In genomic region chr14:109760892-109761291, GRCm38 (mm10) we compare ENCODE assay signal across 24 mouse cellular contexts.
DNase-seq lines count a peak whose midpoint lies in the region; ATAC-seq lines count a peak whose summit lies in the region.
"Had no signal": no experiment of that assay in that cellular context is flagged by ENCODE, and none has a peak within 500 bp of the region (broad histone marks: within the 10 kb centered on the region; RNA-seq: fewer than 3 reads in every experiment).

No protein-coding gene starts in this region.

- no peak overlapping the region for H3K9ac ChIP-seq in embryonic facial prominence, embryonic 14.5 days (ENCODE audit: low read depth, low read length)
- no peak overlapping the region for H3K9ac ChIP-seq in neural tube, embryonic 11.5 days (ENCODE audit: low read length)
- H3K9ac ChIP-seq: embryonic facial prominence, embryonic 12.5 days had no signal

- H3K4me1 ChIP-seq in embryonic facial prominence, embryonic 14.5 days (ENCODE audit: control insufficient read depth, insufficient read depth, low read length), result no peaks in the 10 kb centered on the region
- no peaks in the 10 kb centered on the region for H3K4me1 ChIP-seq in embryonic facial prominence, embryonic 10.5 days
- H3K4me1 ChIP-seq in neural tube, embryonic 11.5 days (ENCODE audit: control insufficient read depth, insufficient read depth, low read length), result no peaks in the 10 kb centered on the region
- H3K4me1 ChIP-seq: embryonic facial prominence, embryonic 12.5 days; heart, embryonic 10.5 days had no signal

- WGBS in embryonic facial prominence, embryonic 14.5 days, result 89% methylated on average over 1 of the region's 1 CpGs
- WGBS in embryonic facial prominence, embryonic 10.5 days, result 93% methylated on average over 1 of the region's 1 CpGs
- WGBS in neural tube, embryonic 11.5 days, result 58% methylated on average over 1 of the region's 1 CpGs

- H3K27ac ChIP-seq in embryonic facial prominence, embryonic 14.5 days (replicated peaks; ENCODE audit: low read depth, low read length), result no peak overlapping the region
- no peak overlapping the region for H3K27ac ChIP-seq in embryonic facial prominence, embryonic 10.5 days (replicated peaks)
- H3K27ac ChIP-seq in neural tube, embryonic 11.5 days (ENCODE audit: low read depth, low read length), result no peak overlapping the region
- H3K27ac ChIP-seq: embryonic facial prominence, embryonic 12.5 days; gastrocnemius, adult 2 months; heart, embryonic 10.5 days had no signal

- DNase-seq in embryonic facial prominence, embryonic 14.5 days (ENCODE audit: low spot score), result peak; percentile 1
- no peak for DNase-seq in embryonic facial prominence, embryonic 10.5 days (ENCODE audit: low spot score)
- peak; percentile 16 for DNase-seq in heart, adult 11 months
- no peak for DNase-seq in heart, postnatal 14 days
- DNase-seq in neural tube, embryonic 11.5 days (ENCODE audit: low spot score), result no peak
- DNase-seq in neural tube, embryonic 10.5 days (ENCODE audit: extremely low spot score, low spot score), result no peak
- DNase-seq in gastrocnemius, adult 8-10 months (ENCODE audit: low spot score in 2 of 2), result no peak
- DNase-seq: adrenal gland, adult 8-10 months; adrenal gland, postnatal 36 days; B cell, adult 2 months; cerebellum, adult 11 months; cerebellum, adult 8-10 months; cerebellum, postnatal 14 days; embryo, embryonic 11 days; gastrocnemius, adult 2 months; gastrocnemius, postnatal 36 days; heart, adult 18-20 months; heart, postnatal 10 days; kidney, adult 11 months had no signal

- no peak overlapping the region for H3K4me3 ChIP-seq in embryonic facial prominence, embryonic 14.5 days (ENCODE audit: low read depth, low read length)
- H3K4me3 ChIP-seq in embryonic facial prominence, embryonic 10.5 days, result no peak overlapping the region
- H3K4me3 ChIP-seq in neural tube, embryonic 11.5 days (ENCODE audit: low read depth, low read length), result no peak overlapping the region
- H3K4me3 ChIP-seq: embryonic facial prominence, embryonic 12.5 days; gastrocnemius, adult 2 months; heart, embryonic 10.5 days had no signal

- intact Hi-C loops in heart, postnatal 14 days (cut with DNase I), result no loop called here

- H3K9me3 ChIP-seq in embryonic facial prominence, embryonic 14.5 days (ENCODE audit: control insufficient read depth, low read length), result no peaks in the 10 kb centered on the region
- H3K9me3 ChIP-seq in embryonic facial prominence, embryonic 10.5 days, result no peaks in the 10 kb centered on the region
- H3K9me3 ChIP-seq in neural tube, embryonic 11.5 days (ENCODE audit: control insufficient read depth, low read length), result no peaks in the 10 kb centered on the region
- H3K9me3 ChIP-seq: embryonic facial prominence, embryonic 12.5 days; heart, embryonic 10.5 days had no signal

- H3K36me3 ChIP-seq in embryonic facial prominence, embryonic 14.5 days (ENCODE audit: control insufficient read depth, insufficient read depth, low read length), result no peaks in the 10 kb centered on the region
- H3K36me3 ChIP-seq in embryonic facial prominence, embryonic 10.5 days (replicated peaks), result no peaks in the 10 kb centered on the region
- no peaks in the 10 kb centered on the region for H3K36me3 ChIP-seq in neural tube, embryonic 11.5 days (ENCODE audit: control insufficient read depth, insufficient read depth, low read length)
- H3K36me3 ChIP-seq: embryonic facial prominence, embryonic 12.5 days; G1E; heart, embryonic 10.5 days had no signal

- H3K27me3 ChIP-seq in embryonic facial prominence, embryonic 14.5 days (replicated peaks; ENCODE audit: control insufficient read depth, insufficient read depth, low read length), result no peaks in the 10 kb centered on the region
- H3K27me3 ChIP-seq in embryonic facial prominence, embryonic 10.5 days (replicated peaks; ENCODE audit: low read depth, poor library complexity, severe bottlenecking), result no peaks in the 10 kb centered on the region
- H3K27me3 ChIP-seq in neural tube, embryonic 11.5 days (ENCODE audit: control insufficient read depth, insufficient read depth, low read length), result no peaks in the 10 kb centered on the region
- H3K27me3 ChIP-seq: embryonic facial prominence, embryonic 12.5 days had no signal

- no peak overlapping the region for H3K4me2 ChIP-seq in embryonic facial prominence, embryonic 14.5 days (ENCODE audit: low read depth, low read length)
- H3K4me2 ChIP-seq in neural tube, embryonic 11.5 days (ENCODE audit: low read depth), result no peak overlapping the region
- H3K4me2 ChIP-seq: embryonic facial prominence, embryonic 12.5 days had no signal

- ATAC-seq in embryonic facial prominence, embryonic 14.5 days (ENCODE audit: low read depth), result no peak
- ATAC-seq in neural tube, embryonic 11.5 days (ENCODE audit: insufficient read depth, low FRiP score, low TSS enrichment), result peak; percentile 78
- ATAC-seq: CD4-positive, CD25-positive, alpha-beta regulatory T cell, adult 4 months; hindbrain, embryonic 16.5 days had no signal

Comparison
In these comparisons a context has a peak if more than half of its experiments do, and no peak if none do; other contexts are left out.
1. DNase-seq: peak in embryonic facial prominence, embryonic 14.5 days (single experiment) and heart, adult 11 months (single experiment); none in embryonic facial prominence, embryonic 10.5 days (single experiment), heart, postnatal 14 days (0 of 2), neural tube, embryonic 11.5 days (single experiment), neural tube, embryonic 10.5 days (single experiment) and gastrocnemius, adult 8-10 months (0 of 2).